Mouse (Mus musculus) kidney, embryonic 16.5 days (tissue): Measurements from ENCODE around the gene Rad23a. TPM values are rescaled to one million over a fixed set of nuclear protein-coding genes. Genes with fewer than 3 reads are reported as not detected.

Experiments used
- ATAC-seq: fragments of 200-750 bp; cut with Nextera tagmentation; 2 replicates; pipeline ENCODE4 v1.8.0; 2017; ENCODE audit warnings: moderate TSS enrichment; ENCODE audit not compliant: low FRiP score, low TSS enrichment
- H3K27ac ChIP-seq: fragments of 300-500 bp; sonication (generic); 2 replicates; pipeline ENCODE4 v1.5.1; 2014; ENCODE audit warnings: low read length
- H3K27me3 ChIP-seq: fragments of 300-500 bp; sonication (generic); 2 replicates; pipeline ENCODE4 v1.6.1; 2014; ENCODE audit warnings: low read length, control low read depth, mixed read lengths; ENCODE audit not compliant: insufficient read depth
- H3K36me3 ChIP-seq: fragments of 300-500 bp; sonication (generic); 2 replicates; pipeline ENCODE4 v1.6.1; 2014; ENCODE audit warnings: low read length, control low read depth, mixed read lengths; ENCODE audit not compliant: insufficient read depth
- H3K4me1 ChIP-seq: fragments of 300-500 bp; sonication (generic); 2 replicates; pipeline ENCODE4 v1.6.1; 2014; ENCODE audit warnings: low read length, control low read depth, mixed read lengths; ENCODE audit not compliant: insufficient read depth
- H3K4me2 ChIP-seq: fragments of 300-500 bp; sonication (generic); replicated peaks from 2 replicates; pipeline ENCODE4 v1.6.1; 2014; ENCODE audit warnings: low read depth, low read length
- H3K4me3 ChIP-seq: fragments of 300-500 bp; sonication (generic); 2 replicates; pipeline ENCODE4 v1.5.1; 2014; ENCODE audit warnings: mild to moderate bottlenecking, low read length
- H3K9ac ChIP-seq: fragments of 300-500 bp; sonication (generic); replicated peaks from 2 replicates; pipeline ENCODE4 v1.6.1; 2014; ENCODE audit warnings: low read length
- H3K9me3 ChIP-seq: fragments of 300-500 bp; sonication (generic); 2 replicates; pipeline ENCODE4 v1.6.1; 2016; ENCODE audit warnings: low read length, control low read depth
- WGBS: fragments of 180-500 bp; shearing (Covaris S2); extraction: QIAGEN DNeasy Blood & Tissue Kit; methylation state at CpG from one replicate; pipeline ENCODE4 v1.1.7; 2014; 5-methylcytosine and 5-hydroxymethylcytosine counted together
- polyA plus RNA-seq: library from polyadenylated mRNA; unstranded; fragments of >200 nt; fragmentation: Nextera tagmentation; extraction: Ambion mirVana; gene quantifications from 2 replicates; pipeline ENCODE4 v1.2.1, GENCODE M21; 2015

The Rad23a gene
- polyA plus RNA-seq = 109 and 114 TPM in 2 replicates

DNA sequence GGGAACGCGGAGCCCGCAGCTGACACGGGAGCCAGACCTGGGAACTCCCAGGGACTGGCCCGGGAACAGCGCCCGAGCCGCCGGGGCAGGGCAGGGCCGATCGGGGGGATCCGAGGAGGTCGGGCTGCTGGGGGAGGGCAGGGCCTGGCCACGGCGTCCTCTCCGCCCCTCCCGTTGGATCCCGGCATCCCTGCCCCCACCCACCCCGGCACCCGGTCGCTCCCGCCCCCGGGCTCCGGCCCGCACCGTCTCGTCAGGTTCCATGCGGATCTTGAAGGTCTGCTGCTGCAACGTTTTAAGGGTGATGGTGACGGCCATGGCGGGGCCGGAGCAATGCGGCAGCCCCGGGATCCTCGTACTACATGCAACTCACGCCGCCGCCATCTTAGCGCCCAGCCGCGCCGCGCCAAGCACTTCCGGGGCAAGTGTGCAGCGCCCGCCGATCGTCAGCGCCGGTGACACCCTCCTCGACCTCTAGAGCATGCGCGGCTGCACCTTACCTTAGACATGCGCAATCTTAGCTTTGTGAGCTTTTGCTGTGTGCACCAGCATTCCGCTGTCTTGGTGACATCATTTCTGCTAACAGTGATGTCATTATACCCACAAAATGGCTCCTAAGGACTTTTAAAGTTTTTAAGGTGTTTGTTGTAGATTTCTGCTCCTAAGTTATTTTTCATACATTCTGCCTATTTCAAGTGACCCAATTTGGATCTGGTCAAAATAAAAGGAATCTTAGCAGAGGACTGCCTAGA lies at the start of gene Rad23a:
TSS of gene Rad23a (minus strand) at position 418 of the 752 bp plus-strand sequence.
- Histone ChIP-seq H3K4me1 (peaks cover 44% of the 10 kb centered on the region), H3K4me3 (peak within 1 kb of the TSS; percentile 82), H3K36me3 (peaks cover 67% of the 10 kb centered on the region), H3K9ac (peak within 1 kb of the TSS; percentile 91), H3K27ac (peak within 1 kb of the TSS; percentile 90), H3K27me3 (no peaks in the 10 kb centered on the region), H3K9me3 (no peaks in the 10 kb centered on the region), H3K4me2 (peak within 1 kb of the TSS; percentile 55)
- peak; percentile 94 for ATAC-seq
- under 1% methylated on average over 53 of the region's 55 CpGs for WGBS

DNA sequence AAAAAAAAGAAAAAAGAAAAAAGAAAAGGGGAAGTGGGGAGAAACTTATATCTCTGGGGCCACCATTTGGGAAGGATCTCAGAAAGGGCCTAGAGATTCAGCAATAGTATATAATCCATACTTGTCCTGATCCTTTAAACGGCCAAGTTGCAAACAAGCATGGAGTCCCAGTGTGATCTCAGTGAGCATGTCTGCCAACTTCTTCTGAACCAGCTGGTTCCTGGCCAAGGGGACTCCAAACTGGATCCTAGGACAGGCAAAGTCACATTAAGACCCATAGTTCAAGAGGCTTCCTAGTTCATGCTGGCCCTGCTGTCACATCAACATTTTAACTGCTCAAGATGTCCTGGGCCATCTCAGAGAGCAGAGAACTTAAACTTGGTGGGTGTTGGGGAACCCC lies 48.7 kb upstream of the Rad23a start:
- H3K4me1 ChIP-seq = peaks cover 11% of the 10 kb centered on the region
- no peak overlapping the region for H3K4me2 ChIP-seq
- H3K4me3 ChIP-seq = no peak overlapping the region
- H3K9me3 ChIP-seq = no peaks in the 10 kb centered on the region
- H3K9ac ChIP-seq = no peak overlapping the region
- H3K27ac ChIP-seq = no peak overlapping the region
- H3K36me3 ChIP-seq = peaks cover 47% of the 10 kb centered on the region
- no peak for ATAC-seq
- no peaks in the 10 kb centered on the region for H3K27me3 ChIP-seq
- 100% methylated on average over 1 of the region's 1 CpGs for WGBS

DNA sequence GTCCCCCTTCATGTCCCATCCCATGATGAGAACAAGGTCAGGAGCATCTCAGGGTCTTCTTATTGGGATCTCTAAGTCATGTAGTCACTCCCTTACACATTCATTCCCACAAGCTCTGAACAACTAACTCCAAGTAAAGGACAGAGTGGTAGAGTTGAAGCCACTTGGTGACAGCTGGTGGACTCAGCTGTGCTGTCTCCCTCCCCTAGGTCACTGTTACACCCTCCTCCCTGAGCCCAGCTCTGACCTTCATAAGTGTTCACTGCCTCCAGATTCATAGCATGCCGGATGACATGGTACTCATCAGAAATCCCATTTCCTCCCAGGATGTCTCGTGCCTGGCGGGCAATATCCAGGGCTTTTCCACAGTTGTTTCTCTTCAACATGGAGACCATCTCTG lies 47.8 kb upstream of the Rad23a start:
- no peak overlapping the region for H3K4me2 ChIP-seq
- H3K36me3 ChIP-seq = peaks cover 47% of the 10 kb centered on the region
- no peak overlapping the region for H3K4me3 ChIP-seq
- no peak for ATAC-seq
- H3K9ac ChIP-seq = no peak overlapping the region
- H3K27me3 ChIP-seq = no peaks in the 10 kb centered on the region
- no peaks in the 10 kb centered on the region for H3K9me3 ChIP-seq
- no peak overlapping the region for H3K27ac ChIP-seq
- 97% methylated on average over 3 of the region's 3 CpGs for WGBS
- peaks cover 8% of the 10 kb centered on the region for H3K4me1 ChIP-seq

DNA sequence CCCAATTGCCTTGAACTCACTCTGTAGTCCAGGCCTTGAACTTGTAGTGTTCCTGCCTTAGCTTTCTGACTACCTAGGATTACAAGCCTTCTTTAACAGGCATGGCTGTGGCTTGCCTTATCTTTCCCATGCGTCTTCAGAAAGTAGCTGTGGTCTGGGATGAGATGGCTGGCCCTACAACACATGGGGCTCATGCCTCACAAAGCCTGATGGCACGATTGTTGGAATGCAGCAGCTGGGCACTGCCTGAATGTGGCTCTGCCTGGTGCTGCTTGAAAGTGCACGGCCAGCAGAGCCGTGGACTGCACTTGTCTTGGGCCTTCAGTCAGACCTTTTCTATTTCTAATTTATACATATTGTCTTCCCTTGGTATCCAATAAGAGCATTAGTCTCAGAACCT lies 44.3 kb upstream of the Rad23a start:
- no peak overlapping the region for H3K27ac ChIP-seq
- H3K36me3 ChIP-seq = peaks cover 38% of the 10 kb centered on the region
- no peaks in the 10 kb centered on the region for H3K4me1 ChIP-seq
- 91% methylated on average over 4 of the region's 4 CpGs for WGBS
- H3K4me3 ChIP-seq = no peak overlapping the region
- no peaks in the 10 kb centered on the region for H3K9me3 ChIP-seq
- ATAC-seq = no peak
- H3K4me2 ChIP-seq = no peak overlapping the region
- no peak overlapping the region for H3K9ac ChIP-seq
- no peaks in the 10 kb centered on the region for H3K27me3 ChIP-seq

DNA sequence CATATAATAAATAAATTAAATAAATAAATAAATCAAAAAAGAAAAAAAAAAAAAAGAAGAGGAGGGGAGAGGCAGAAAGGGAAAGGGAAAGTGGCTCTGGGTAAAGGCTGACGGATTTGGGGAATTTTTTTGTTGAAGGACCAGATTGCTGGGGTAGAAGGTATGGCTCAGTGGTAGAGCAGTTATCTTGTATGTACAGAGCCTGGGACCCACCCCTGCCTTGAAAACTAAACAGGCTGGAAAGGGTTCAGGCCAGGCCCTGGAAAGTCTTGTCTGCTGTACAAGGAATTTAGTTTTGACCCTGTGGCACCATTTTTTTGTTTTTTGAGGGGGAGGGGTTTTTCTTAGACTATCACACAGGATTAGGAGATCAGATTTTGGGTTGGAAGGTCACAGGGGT lies 38.5 kb upstream of the Rad23a start:
- 89% methylated on average over 1 of the region's 1 CpGs for WGBS
- H3K27ac ChIP-seq = no peak overlapping the region
- H3K4me1 ChIP-seq = no peaks in the 10 kb centered on the region
- ATAC-seq = no peak
- no peaks in the 10 kb centered on the region for H3K9me3 ChIP-seq
- H3K27me3 ChIP-seq = no peaks in the 10 kb centered on the region
- no peak overlapping the region for H3K4me2 ChIP-seq
- no peak overlapping the region for H3K9ac ChIP-seq
- H3K4me3 ChIP-seq = no peak overlapping the region
- H3K36me3 ChIP-seq = no peaks in the 10 kb centered on the region

DNA sequence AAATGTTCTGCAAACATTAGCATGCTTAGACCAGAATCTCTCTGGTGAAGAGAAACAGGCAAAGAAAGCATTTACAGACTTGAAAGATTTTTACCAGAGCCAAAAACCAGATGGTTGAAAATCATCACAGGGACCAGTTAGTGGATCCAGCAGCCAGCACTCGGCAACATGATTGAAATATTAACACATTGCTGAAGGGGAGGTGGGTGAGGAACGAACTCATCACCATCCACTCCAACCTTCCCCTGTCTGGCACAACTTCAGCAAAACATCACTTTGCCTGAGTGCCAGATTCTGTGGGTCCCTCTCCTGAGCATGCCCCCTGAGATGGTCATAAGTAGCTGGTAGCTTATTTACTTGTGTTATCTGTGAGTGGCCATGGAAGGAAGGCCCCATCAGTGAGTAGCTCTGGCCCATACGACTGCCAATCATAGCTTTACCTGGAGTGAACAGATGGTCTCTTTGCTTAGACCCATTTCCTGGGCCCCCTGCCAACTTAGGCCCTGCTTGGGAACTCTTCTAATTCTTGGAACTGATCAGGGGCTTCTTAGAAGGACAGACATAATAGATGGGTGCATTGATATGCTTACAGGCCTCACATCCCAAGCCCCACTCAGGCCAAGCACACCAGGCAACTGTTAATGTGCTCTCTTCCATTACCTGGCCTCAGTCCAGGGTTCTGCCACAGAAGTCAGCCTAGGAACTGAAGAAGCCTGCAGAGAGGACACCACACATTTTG lies 37.0 kb upstream of the Rad23a start:
- Histone ChIP-seq H3K9ac (no peak overlapping the region), H3K27ac (no peak overlapping the region), H3K27me3 (no peaks in the 10 kb centered on the region), H3K36me3 (no peaks in the 10 kb centered on the region), H3K4me3 (no peak overlapping the region), H3K4me1 (peaks cover 4% of the 10 kb centered on the region), H3K4me2 (no peak overlapping the region), H3K9me3 (no peaks in the 10 kb centered on the region)
- ATAC-seq = no peak
- WGBS = 84% methylated on average over 3 of the region's 3 CpGs

DNA sequence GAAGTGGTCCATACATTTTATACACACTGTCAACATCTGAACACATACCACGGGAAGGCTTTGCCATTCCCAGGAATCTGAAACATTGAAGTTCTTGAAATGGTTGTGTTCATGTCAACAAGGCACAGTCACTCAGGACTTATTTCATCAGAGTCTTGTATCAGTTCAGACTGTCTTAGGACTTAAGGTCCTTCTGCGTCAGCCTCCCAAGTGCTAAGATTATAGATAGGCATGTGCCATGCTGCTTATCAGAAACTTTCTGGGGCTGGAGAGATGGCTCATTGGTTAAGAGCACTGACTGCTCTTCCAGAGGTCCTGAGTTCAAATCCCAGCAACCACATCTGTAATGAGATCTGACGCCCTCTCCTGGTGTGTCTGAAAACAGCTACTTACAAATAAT lies 33.9 kb upstream of the Rad23a start:
- Histone ChIP-seq H3K9ac (no peak overlapping the region), H3K4me3 (no peak overlapping the region), H3K27me3 (no peaks in the 10 kb centered on the region), H3K36me3 (peaks cover 8% of the 10 kb centered on the region; the same call in 1 of the 2 replicates), H3K4me2 (no peak overlapping the region), H3K9me3 (no peaks in the 10 kb centered on the region), H3K4me1 (peaks cover 11% of the 10 kb centered on the region), H3K27ac (no peak overlapping the region)
- 85% methylated on average over 3 of the region's 3 CpGs for WGBS
- ATAC-seq = no peak

DNA sequence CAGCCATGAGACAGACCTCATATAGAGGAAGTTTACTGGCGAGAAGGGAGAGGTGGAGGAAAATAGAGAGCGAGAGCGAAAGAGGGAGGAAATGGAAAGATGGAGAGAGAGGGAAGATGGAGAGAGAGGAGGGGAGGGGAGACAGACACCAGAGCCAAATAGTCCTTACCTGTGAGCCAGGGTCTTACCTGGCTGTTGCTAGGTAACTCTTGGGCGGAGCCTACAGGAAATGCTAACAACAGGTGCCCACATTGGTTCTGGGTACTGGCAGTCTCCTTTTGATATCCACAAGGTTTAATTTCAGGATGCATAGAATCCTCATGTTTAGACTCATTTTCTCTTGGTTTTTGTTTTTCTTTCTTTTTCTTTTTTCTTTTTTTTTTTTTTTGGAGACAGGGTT lies 32.6 kb upstream of the Rad23a start:
- H3K27me3 ChIP-seq = no peaks in the 10 kb centered on the region
- peak overlapping the region; percentile 98 for H3K4me2 ChIP-seq
- peaks cover 11% of the 10 kb centered on the region for H3K4me1 ChIP-seq
- WGBS = 69% methylated on average over 4 of the region's 4 CpGs
- H3K9ac ChIP-seq = peak overlapping the region; percentile 72
- ATAC-seq = no peak
- H3K4me3 ChIP-seq = peak overlapping the region; percentile 53
- peaks cover 20% of the 10 kb centered on the region for H3K36me3 ChIP-seq
- H3K27ac ChIP-seq = no peak overlapping the region
- no peaks in the 10 kb centered on the region for H3K9me3 ChIP-seq

DNA sequence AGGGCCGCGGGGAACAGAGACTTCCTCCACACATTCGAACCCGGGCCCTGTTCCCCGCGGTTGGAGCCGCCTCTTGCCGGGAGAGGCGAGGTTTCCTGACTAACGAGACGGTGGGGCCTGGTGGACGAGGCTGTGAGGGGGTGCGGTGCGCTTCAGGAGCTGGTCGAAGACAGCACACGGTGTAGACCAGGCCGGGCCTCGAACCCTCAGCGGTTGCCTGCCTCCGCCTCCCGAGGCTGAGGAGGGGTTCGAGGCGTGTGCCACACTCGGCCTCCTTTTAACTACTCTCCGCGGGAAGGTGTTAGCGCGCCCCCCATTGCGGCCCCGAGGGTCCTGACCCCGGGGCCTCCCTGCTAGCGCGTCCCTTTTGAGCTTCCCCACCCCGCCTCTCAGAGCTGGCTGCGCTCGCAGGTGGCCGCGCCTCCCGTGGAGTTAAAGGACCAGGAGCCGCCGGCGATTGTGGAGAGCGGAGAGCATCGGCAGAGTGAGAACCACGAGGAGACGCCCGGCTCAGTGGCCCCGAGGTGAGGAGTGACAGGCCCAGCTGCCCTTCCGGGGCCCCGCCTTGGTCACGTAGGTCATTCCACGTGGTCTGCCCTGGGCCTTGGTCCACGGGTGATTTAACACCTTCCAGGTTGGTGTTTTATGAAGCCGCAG lies 32.0 kb upstream of the Rad23a start:
- Histone ChIP-seq H3K27ac (no peak overlapping the region), H3K9ac (peak overlapping the region; percentile 72), H3K27me3 (no peaks in the 10 kb centered on the region), H3K4me2 (peak overlapping the region; percentile 98), H3K9me3 (no peaks in the 10 kb centered on the region), H3K36me3 (peaks cover 26% of the 10 kb centered on the region), H3K4me1 (peaks cover 11% of the 10 kb centered on the region), H3K4me3 (peak overlapping the region; percentile 53)
- ATAC-seq = peak; percentile 76
- 2% methylated on average over 51 of the region's 54 CpGs for WGBS
